Mouse (Mus musculus) midbrain, postnatal 0 days (tissue): ENCODE measurements at regions not wholly inside any gene's neighbourhood (a gene's known extent, or its start where the extent isn't known, plus 50 kb on each side); places are given as distances from the start of the nearest gene placed in this dataset.

Source experiments
- ATAC-seq: fragments of 200-750 bp; cut with Nextera tagmentation; 2 replicates; pipeline ENCODE4 v1.8.0; 2017; ENCODE audit warnings: moderate number of reproducible peaks, mild to moderate bottlenecking, moderate TSS enrichment, moderate library complexity; ENCODE audit not compliant: low FRiP score
- DNase-seq: peaks from one replicate; pipeline ENCODE4 v3.0.0-alpha.2; 2015; ENCODE audit warnings: low spot score
- H3K27ac ChIP-seq: fragments of 300-500 bp; sonication (generic); 2 replicates; pipeline ENCODE4 v1.5.1; 2014; ENCODE audit warnings: low read depth, mild to moderate bottlenecking, low read length, mixed read lengths
- H3K27me3 ChIP-seq: fragments of 300-500 bp; sonication (generic); 2 replicates; pipeline ENCODE4 v1.6.1; 2014; ENCODE audit warnings: low read length, control low read depth, mixed read lengths; ENCODE audit not compliant: insufficient read depth
- H3K36me3 ChIP-seq: fragments of 300-500 bp; sonication (generic); 2 replicates; pipeline ENCODE4 v1.6.1; 2014; ENCODE audit warnings: low read length, control low read depth, mixed read lengths; ENCODE audit not compliant: insufficient read depth
- H3K4me1 ChIP-seq: fragments of 300-500 bp; sonication (generic); 2 replicates; pipeline ENCODE4 v1.6.1; 2014; ENCODE audit warnings: mild to moderate bottlenecking, control low read depth, antibody characterized with exemption, low read length, mixed read lengths; ENCODE audit not compliant: insufficient read depth
- H3K4me2 ChIP-seq: fragments of 300-500 bp; sonication (generic); 2 replicates; pipeline ENCODE4 v1.6.1; 2014; ENCODE audit warnings: low read depth, mild to moderate bottlenecking, low read length, mixed read lengths; ENCODE audit not compliant: poor library complexity, severe bottlenecking
- H3K4me3 ChIP-seq: fragments of 300-500 bp; sonication (generic); 2 replicates; pipeline ENCODE4 v1.5.1; 2014; ENCODE audit warnings: low read depth, mild to moderate bottlenecking, low read length, moderate library complexity
- H3K9ac ChIP-seq: fragments of 300-500 bp; sonication (generic); replicated peaks from 2 replicates; pipeline ENCODE4 v1.6.1; 2014; ENCODE audit warnings: mild to moderate bottlenecking, low read length, moderate library complexity, mixed read lengths; ENCODE audit not compliant: poor library complexity, severe bottlenecking
- H3K9me3 ChIP-seq: fragments of 300-500 bp; sonication (generic); 2 replicates; pipeline ENCODE4 v1.6.1; 2016; ENCODE audit warnings: low read length, control low read depth
- CTCF ChIP-seq: IDR thresholded peaks from 2 replicates; pipeline ENCODE4 v1.5.1; 2016; ENCODE audit warnings: antibody characterized with exemption, mild to moderate bottlenecking
- WGBS: fragments of 180-500 bp; shearing (Covaris S2); extraction: QIAGEN DNeasy Blood & Tissue Kit; methylation state at CpG from one replicate; pipeline ENCODE4 v1.1.7; 2014; 5-methylcytosine and 5-hydroxymethylcytosine counted together

GRCm38 (mm10) chr14:102491205-102491604, 491.2 kb downstream of the Kctd12 start:
- Histone ChIP-seq H3K4me3 (no peak overlapping the region), H3K9ac (no peak overlapping the region), H3K36me3 (no peaks in the 10 kb centered on the region), H3K9me3 (no peaks in the 10 kb centered on the region), H3K27ac (no peak overlapping the region), H3K4me2 (no peak overlapping the region), H3K27me3 (no peaks in the 10 kb centered on the region), H3K4me1 (no peaks in the 10 kb centered on the region)
- ATAC-seq (no peak), DNase-seq (no peak)
- WGBS, result 93% methylated on average over 1 of the region's 1 CpGs
- TF ChIP-seq CTCF, result no peak

- no peak overlapping the region for H3K9ac ChIP-seq
- H3K4me1 ChIP-seq, result no peaks in the 10 kb centered on the region
- no peak for DNase-seq
- no peak for ATAC-seq
- H3K27me3 ChIP-seq, result no peaks in the 10 kb centered on the region
- no peak overlapping the region for H3K27ac ChIP-seq
- no peaks in the 10 kb centered on the region for H3K9me3 ChIP-seq
- 91% methylated on average over 2 of the region's 2 CpGs for WGBS
- H3K4me2 ChIP-seq, result no peak overlapping the region
- H3K36me3 ChIP-seq, result no peaks in the 10 kb centered on the region
- H3K4me3 ChIP-seq, result no peak overlapping the region
- TF ChIP-seq CTCF, result no peak
Measured at GRCm38 (mm10) chr14:102477162-102477561, 505.3 kb downstream of the Kctd12 start.

- no peaks in the 10 kb centered on the region for H3K27me3 ChIP-seq
- no peak overlapping the region for H3K27ac ChIP-seq
- ATAC-seq (no peak), DNase-seq (no peak)
- no peak overlapping the region for H3K9ac ChIP-seq
- no peaks in the 10 kb centered on the region for H3K36me3 ChIP-seq
- TF ChIP-seq CTCF, result no peak
- H3K4me3 ChIP-seq, result no peak overlapping the region
- WGBS, result 56% methylated on average over 4 of the region's 4 CpGs
- no peak overlapping the region for H3K4me2 ChIP-seq
- H3K4me1 ChIP-seq, result no peaks in the 10 kb centered on the region
- H3K9me3 ChIP-seq, result no peaks in the 10 kb centered on the region
Measured at GRCm38 (mm10) chr14:102469326-102469725, 513.1 kb downstream of the Kctd12 start.

- 81% methylated on average over 1 of the region's 1 CpGs for WGBS
- no peaks in the 10 kb centered on the region for H3K36me3 ChIP-seq
- no peak overlapping the region for H3K4me2 ChIP-seq
- TF ChIP-seq CTCF, result no peak
- no peak overlapping the region for H3K27ac ChIP-seq
- no peaks in the 10 kb centered on the region for H3K9me3 ChIP-seq
- DNase-seq (peak; percentile 5), ATAC-seq (no peak)
- H3K4me1 ChIP-seq, result no peaks in the 10 kb centered on the region
- H3K9ac ChIP-seq, result no peak overlapping the region
- no peaks in the 10 kb centered on the region for H3K27me3 ChIP-seq
- no peak overlapping the region for H3K4me3 ChIP-seq
Measured at GRCm38 (mm10) chr14:102461001-102461400, 521.4 kb downstream of the Kctd12 start.

- ATAC-seq (no peak), DNase-seq (no peak)
- Histone ChIP-seq H3K4me1 (no peaks in the 10 kb centered on the region), H3K36me3 (no peaks in the 10 kb centered on the region), H3K4me2 (no peak overlapping the region), H3K9ac (no peak overlapping the region), H3K27me3 (no peaks in the 10 kb centered on the region), H3K9me3 (no peaks in the 10 kb centered on the region), H3K4me3 (no peak overlapping the region), H3K27ac (no peak overlapping the region)
- 60% methylated on average over 2 of the region's 2 CpGs for WGBS
- TF ChIP-seq CTCF, result no peak
Measured at GRCm38 (mm10) chr14:102439738-102440137, 542.7 kb downstream of the Kctd12 start.

- Histone ChIP-seq H3K9ac (no peak overlapping the region), H3K4me2 (no peak overlapping the region), H3K4me3 (no peak overlapping the region), H3K27me3 (no peaks in the 10 kb centered on the region), H3K27ac (no peak overlapping the region), H3K9me3 (no peaks in the 10 kb centered on the region), H3K36me3 (no peaks in the 10 kb centered on the region), H3K4me1 (no peaks in the 10 kb centered on the region)
- DNase-seq (no peak), ATAC-seq (no peak)
- 74% methylated on average over 4 of the region's 4 CpGs for WGBS
- TF ChIP-seq CTCF, result no peak
Measured at GRCm38 (mm10) chr14:102403397-102404115, 578.9 kb downstream of the Kctd12 start.
